Mouse (Mus musculus) olfactory bulb, adult 2 months (tissue): Measurements from ENCODE around the gene Znhit1. TPM values are rescaled to one million over a fixed set of nuclear protein-coding genes. Genes with fewer than 3 reads are reported as not detected.

Experiments used
- H3K27ac ChIP-seq: fragments of 200-500 bp; 2 replicates; pipeline ENCODE4 v1.5.1; 2012; ENCODE audit warnings: low read depth, low read length; ENCODE audit not compliant: insufficient read depth
- H3K4me1 ChIP-seq: fragments of 200-500 bp; 2 replicates; pipeline ENCODE4 v1.6.1; 2012; ENCODE audit warnings: low read length; ENCODE audit not compliant: control insufficient read depth, insufficient read depth
- H3K4me3 ChIP-seq: fragments of 200-500 bp; 2 replicates; pipeline ENCODE4 v1.5.1; 2012; ENCODE audit warnings: mild to moderate bottlenecking, low read depth, low read length, moderate library complexity; ENCODE audit not compliant: insufficient read depth
- CTCF ChIP-seq: fragments of 200-500 bp; IDR thresholded peaks from 2 replicates; pipeline ENCODE4 v1.5.1; 2012; ENCODE audit warnings: low read depth, mild to moderate bottlenecking, low read length, moderate library complexity; ENCODE audit not compliant: insufficient read depth
- POLR2A ChIP-seq: fragments of 200-500 bp; IDR thresholded peaks from 2 replicates; pipeline ENCODE4 v1.6.1; 2012; ENCODE audit warnings: mild to moderate bottlenecking, low read depth, low read length, moderate library complexity; ENCODE audit not compliant: insufficient read depth
- WGBS: fragments of 180-500 bp; shearing (Covaris S2); methylation state at CpG from one replicate; pipeline ENCODE4 v1.1.7; 2018; 5-methylcytosine and 5-hydroxymethylcytosine counted together
- polyA plus RNA-seq: library from polyadenylated mRNA; stranded (reverse); fragments of >200 nt; gene quantifications from 2 replicates; pipeline ENCODE4 v1.2.4, GENCODE M21; 2012; ENCODE audit warnings: low replicate concordance; ENCODE audit not compliant: missing spikeins, insufficient read depth, insufficient read length

Gene Znhit1
- not detected in 2 replicates for polyA plus RNA-seq

DNA sequence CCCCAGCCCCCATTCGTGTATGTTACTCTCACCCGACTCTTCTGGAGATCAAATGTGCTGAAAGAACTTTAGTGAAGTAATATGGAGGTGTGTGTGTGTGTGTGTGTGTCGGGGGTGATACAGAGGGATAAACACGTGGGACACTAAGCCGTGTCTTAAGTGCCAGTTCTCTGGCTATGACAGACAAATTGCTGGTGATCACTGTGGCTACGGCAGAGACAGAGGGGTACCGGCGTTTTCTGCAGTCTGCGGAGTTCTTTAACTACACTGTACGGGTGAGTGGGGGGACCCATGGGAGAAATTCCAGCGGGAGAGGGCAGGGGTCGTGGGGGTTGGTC lies at the start of gene Znhit1:
TSS of gene Znhit1 (minus strand) at position 88 of the 338 bp plus-strand sequence.
- TF ChIP-seq POLR2A, result no peak
- under 1% methylated on average over 12 of the region's 12 CpGs for WGBS
- peak within 1 kb of the TSS; percentile 43 for H3K27ac ChIP-seq
- peak within 1 kb of the TSS; percentile 84 for H3K4me3 ChIP-seq
- peaks cover 12% of the 10 kb centered on the region for H3K4me1 ChIP-seq

DNA sequence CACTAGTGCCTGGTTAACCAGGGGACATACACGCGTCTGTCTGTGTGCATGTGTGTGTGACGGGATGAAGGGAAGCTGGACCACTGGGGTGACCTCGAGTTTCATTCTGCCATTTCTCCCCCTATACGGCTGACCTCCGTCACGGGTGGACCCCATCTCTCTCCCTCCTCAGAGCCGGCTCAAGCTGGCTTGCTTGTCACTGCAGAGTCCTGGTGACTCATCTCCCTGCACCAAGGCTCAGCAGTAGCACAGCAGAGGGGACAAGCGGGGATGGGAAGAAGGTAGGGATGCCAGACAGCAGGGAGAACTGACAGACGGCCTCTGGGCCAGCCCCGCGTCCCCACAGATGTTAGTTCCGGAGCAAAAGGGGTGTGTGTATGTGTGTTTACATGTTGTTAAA lies 48.4 kb upstream of the Znhit1 start:
- WGBS, result 50% methylated on average over 13 of the region's 13 CpGs
- H3K4me3 ChIP-seq, result no peak overlapping the region
- H3K4me1 ChIP-seq, result peaks cover 31% of the 10 kb centered on the region
- TF ChIP-seq CTCF (no peak), POLR2A (no peak)
- H3K27ac ChIP-seq, result peak overlapping the region; percentile 67

DNA sequence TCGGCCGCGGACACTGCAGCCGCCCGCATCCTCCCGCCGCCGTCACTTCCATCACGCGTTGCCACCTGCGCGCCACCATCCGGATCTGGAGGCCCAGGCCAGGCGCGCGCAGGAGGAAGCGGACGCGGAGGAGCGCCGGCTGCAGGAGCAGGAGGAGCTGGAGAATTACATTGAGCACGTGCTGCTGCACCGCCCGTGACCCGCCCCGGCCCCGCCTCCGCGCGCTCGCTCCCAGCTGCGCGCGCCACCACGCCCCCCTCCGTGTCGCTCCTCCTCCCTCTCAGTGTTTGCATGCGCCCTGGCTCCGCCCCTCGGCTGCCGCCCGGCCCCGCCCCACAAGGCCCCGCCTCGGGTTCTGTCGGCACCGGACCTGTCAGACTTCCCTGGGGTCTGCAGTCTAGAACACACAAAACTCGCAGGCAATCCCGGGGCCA lies 44.8 kb upstream of the Znhit1 start:
- Histone ChIP-seq H3K27ac (no peak overlapping the region), H3K4me1 (peaks cover 47% of the 10 kb centered on the region), H3K4me3 (peak overlapping the region; percentile 71)
- TF ChIP-seq POLR2A (peak; percentile 24; the same call in 1 of the 2 replicates), CTCF (no peak)
- WGBS, result under 1% methylated on average over 48 of the region's 49 CpGs

DNA sequence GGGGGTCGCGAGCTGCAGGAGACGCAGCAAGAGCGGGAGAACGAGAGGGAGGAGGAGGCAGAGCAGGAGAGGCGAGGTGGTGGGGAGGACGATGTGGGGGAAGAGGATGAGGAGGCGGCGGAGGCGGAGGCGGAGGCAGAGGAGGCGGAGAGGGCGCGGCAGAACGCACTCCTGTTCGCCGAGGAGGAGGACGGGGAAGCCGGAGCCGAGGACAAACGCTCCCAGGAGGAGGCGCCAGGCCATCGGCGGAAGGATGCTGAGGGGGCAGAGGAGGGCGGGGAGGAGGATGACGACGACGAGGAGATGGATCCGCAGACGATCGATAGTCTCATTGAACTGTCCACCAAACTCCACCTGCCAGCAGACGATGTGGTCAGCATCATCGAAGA lies 44.2 kb upstream of the Znhit1 start:
- H3K4me3 ChIP-seq, result peak overlapping the region; percentile 71
- WGBS, result 1% methylated on average over 33 of the region's 33 CpGs
- TF ChIP-seq POLR2A, result no peak
- TF ChIP-seq CTCF, result no peak
- peaks cover 43% of the 10 kb centered on the region for H3K4me1 ChIP-seq
- H3K27ac ChIP-seq, result peak overlapping the region; percentile 37; the same call in 1 of the 2 replicates

DNA sequence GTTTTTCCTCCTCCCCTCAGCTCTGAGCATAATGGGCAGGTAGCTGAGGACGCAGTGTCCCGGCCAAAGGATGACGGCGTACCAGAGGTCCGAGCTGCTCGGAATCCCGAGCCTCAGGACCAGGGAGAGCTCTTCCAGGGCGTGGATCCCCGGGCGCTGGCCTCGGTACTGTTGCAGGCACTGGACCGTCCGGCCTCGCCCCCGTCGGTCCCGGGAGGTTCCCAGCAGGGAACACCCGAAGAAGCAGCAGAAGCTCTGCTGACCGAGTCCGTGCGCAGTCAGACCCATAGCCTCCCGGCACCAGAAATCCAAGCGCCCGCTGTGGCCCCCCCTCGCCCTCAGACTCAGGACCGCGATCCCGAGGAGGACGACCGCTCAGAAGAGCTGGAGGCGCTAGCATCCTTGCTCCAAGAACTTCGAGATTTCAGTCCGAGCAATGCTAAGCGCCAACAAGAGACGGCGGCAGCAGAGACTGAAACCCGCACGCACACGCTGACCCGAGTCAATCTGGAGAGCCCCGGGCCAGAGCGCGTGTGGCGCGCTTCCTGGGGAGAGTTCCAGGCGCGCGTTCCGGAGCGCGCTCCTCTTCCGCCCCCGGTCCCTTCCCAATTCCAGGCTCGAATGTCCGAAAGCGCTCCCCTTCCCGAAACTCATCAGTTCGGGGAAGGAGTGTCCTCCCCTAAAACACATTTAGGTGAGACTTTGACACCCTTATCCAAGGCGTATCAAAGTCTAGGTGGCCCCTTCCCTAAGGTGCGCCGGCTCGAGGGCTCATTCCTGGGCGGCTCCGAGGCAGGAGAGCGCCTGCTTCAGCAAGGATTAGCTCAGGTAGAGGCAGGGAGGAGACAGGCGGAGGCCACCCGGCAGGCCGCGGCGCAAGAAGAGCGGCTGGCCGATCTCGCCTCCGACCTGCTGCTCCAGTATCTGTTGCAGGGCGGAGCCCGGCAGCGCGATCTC lies 43.5 kb upstream of the Znhit1 start:
- Histone ChIP-seq H3K4me3 (peak overlapping the region; percentile 71), H3K27ac (peak overlapping the region; percentile 37; the same call in 1 of the 2 replicates), H3K4me1 (peaks cover 41% of the 10 kb centered on the region)
- TF ChIP-seq POLR2A (no peak), CTCF (no peak)
- WGBS, result under 1% methylated on average over 78 of the region's 78 CpGs

DNA sequence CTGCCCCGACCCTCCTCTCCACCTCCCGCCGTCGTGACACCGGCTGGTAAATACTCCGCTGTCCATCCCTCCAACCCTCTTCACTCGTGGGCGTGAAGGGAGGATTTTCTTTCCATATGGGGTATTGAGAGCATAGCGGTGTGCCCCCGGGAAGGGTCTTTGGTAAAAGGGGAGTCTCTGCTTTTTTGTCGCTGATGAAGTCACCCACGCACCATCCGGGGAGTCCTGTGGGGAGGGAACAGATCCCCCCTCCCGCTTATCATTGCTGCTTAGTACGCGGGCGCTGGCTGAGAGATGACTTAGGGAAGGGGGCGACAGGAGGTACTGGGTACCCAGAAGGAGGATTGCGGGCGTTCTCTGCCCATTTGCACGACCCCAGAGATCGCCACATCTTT lies 42.6 kb upstream of the Znhit1 start:
- Histone ChIP-seq H3K27ac (peak overlapping the region; percentile 49; the same call in 1 of the 2 replicates), H3K4me3 (peak overlapping the region; percentile 71), H3K4me1 (peaks cover 31% of the 10 kb centered on the region)
- 4% methylated on average over 22 of the region's 22 CpGs for WGBS
- TF ChIP-seq CTCF (no peak), POLR2A (no peak)

DNA sequence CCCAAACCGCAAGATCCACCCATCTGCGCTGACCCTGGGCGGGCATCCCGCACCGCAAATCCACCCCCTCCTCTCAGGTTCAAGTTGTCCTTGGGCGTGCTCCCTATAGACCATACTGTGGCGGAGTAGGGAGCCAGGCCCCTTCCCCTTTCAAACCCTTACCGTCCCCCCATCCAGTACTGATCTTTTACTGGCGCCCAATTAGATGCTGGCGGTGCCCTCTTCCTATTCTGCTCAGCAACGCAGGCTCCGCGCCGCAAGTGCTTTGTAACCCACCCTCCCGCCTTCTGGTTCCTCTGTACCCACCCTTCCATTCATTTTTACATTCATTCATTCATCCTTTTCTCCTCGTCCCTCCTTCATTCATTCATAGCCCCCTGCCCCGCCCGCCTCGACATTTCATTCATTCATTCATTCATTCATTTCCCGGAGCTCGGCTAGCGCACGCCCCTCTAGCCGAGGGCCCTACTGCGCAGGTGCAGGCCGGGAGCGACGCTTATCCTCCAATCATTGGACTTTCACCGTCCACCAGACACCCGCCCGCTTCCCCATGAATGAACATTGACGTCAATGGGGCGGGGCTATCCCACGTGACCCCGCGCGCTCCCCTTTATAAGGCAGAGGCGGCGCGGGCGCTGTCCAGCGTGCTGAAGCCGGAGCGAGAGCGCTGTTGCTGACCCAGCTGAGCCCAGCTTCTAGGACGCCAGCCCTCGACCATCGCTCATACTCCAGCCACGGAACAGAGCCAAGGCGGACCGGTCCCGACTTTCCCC lies 42.0 kb upstream of the Znhit1 start:
- TF ChIP-seq CTCF (no peak), POLR2A (peak; percentile 97)
- peak overlapping the region; percentile 71 for H3K4me3 ChIP-seq
- under 1% methylated on average over 52 of the region's 52 CpGs for WGBS
- H3K4me1 ChIP-seq, result peaks cover 30% of the 10 kb centered on the region
- H3K27ac ChIP-seq, result peak overlapping the region; percentile 49; the same call in 1 of the 2 replicates

DNA sequence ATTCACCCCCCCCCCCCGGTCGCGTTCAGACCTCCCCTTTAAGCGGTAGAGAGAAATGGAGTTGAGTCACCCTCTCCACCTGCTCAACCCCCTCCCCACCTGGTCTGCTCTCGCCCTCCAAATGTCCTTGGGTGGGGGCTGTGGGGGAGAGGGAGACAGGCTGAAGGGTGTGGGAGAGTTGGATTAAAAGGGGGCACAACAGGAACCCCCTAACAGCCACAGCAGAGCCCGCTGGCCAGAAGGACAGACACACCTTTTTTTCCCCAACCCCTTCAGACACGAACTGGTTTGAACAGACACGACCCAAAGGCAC lies 41.4 kb upstream of the Znhit1 start:
- 2% methylated on average over 8 of the region's 8 CpGs for WGBS
- H3K27ac ChIP-seq, result 0 out of 2 replicates have a peak overlapping the region, but pooled peaks have one; percentile 12
- no peak for TF ChIP-seq POLR2A
- H3K4me1 ChIP-seq, result peaks cover 30% of the 10 kb centered on the region
- H3K4me3 ChIP-seq, result peak overlapping the region; percentile 71
